Mouse (Mus musculus) myocyte (in vitro differentiated cells): ENCODE measurements around the gene Kctd17. TPM values are rescaled to one million over a fixed set of nuclear protein-coding genes. Genes with fewer than 3 reads are reported as not detected.

ENCODE experiments used
- H3K27me3 ChIP-seq: one replicate; pipeline ENCODE4 v1.6.1; 2011; ENCODE audit not compliant: control insufficient read depth, insufficient read depth, insufficient read length
- H3K36me3 ChIP-seq: one replicate; pipeline ENCODE4 v1.6.1; 2011; ENCODE audit not compliant: control insufficient read depth, insufficient read depth
- H3K4me2 ChIP-seq: one replicate; pipeline ENCODE4 v1.6.1; 2011; ENCODE audit warnings: low read depth, control low read depth
- H3K4me3 ChIP-seq: one replicate; pipeline ENCODE4 v1.5.1; 2011; ENCODE audit warnings: mild to moderate bottlenecking, control low read depth, moderate library complexity
- H3K79me2 ChIP-seq: one replicate; pipeline ENCODE4 v1.6.1; 2011; ENCODE audit not compliant: control insufficient read depth, insufficient read depth
- H3ac ChIP-seq: one replicate; pipeline ENCODE4 v1.6.1; 2011; ENCODE audit not compliant: control insufficient read depth, insufficient read length
- CEBPB ChIP-seq: IDR thresholded peaks from 2 replicates; pipeline ENCODE4 v1.6.1; 2011; ENCODE audit warnings: mild to moderate bottlenecking, moderate library complexity; ENCODE audit not compliant: poor library complexity, insufficient read depth, severe bottlenecking
- E2F4 ChIP-seq: IDR thresholded peaks from one replicate; pipeline ENCODE4 v1.6.1; 2011; ENCODE audit warnings: mild to moderate bottlenecking, control low read depth, moderate library complexity; ENCODE audit not compliant: insufficient read depth
- MAX ChIP-seq: IDR thresholded peaks from one replicate; pipeline ENCODE4 v1.6.1; 2011; ENCODE audit warnings: low read depth, mild to moderate bottlenecking, control low read depth
- MYOD1 ChIP-seq, 3 experiments: IDR thresholded peaks; one replicate each; pipeline ENCODE4 v1.6.1; 2011; ENCODE audit warnings: control low read depth in 2 of 3, low read depth in 2 of 3, mild to moderate bottlenecking in 2 of 3, moderate library complexity in 1 of 3; ENCODE audit not compliant: insufficient read length in 2 of 3, control insufficient read depth in 1 of 3
- MYOG ChIP-seq, 3 experiments: IDR thresholded peaks; one replicate each; pipeline ENCODE4 v1.6.1; 2011; ENCODE audit warnings: control low read depth in 2 of 3, low read depth in 2 of 3, mild to moderate bottlenecking in 2 of 3; ENCODE audit not compliant: insufficient read length in 2 of 3, control insufficient read depth in 1 of 3, insufficient read depth in 1 of 3
- POLR2A ChIP-seq: IDR thresholded peaks from one replicate; pipeline ENCODE4 v1.6.1; 2011; ENCODE audit warnings: low read depth, mild to moderate bottlenecking, control low read depth, moderate library complexity; ENCODE audit not compliant: insufficient read length
- POLR2AphosphoS2 ChIP-seq: IDR thresholded peaks from one replicate; pipeline ENCODE4 v1.6.1; 2011; ENCODE audit warnings: low read depth, control low read depth; ENCODE audit not compliant: insufficient read length
- REST ChIP-seq: IDR thresholded peaks from one replicate; pipeline ENCODE4 v1.6.1; 2011; ENCODE audit warnings: mild to moderate bottlenecking, control low read depth, moderate library complexity; ENCODE audit not compliant: insufficient read depth, insufficient read length
- SRF ChIP-seq: IDR thresholded peaks from one replicate; pipeline ENCODE4 v1.6.1; 2011; ENCODE audit warnings: low read depth; ENCODE audit not compliant: control insufficient read depth, insufficient read length
- TCF12 ChIP-seq: IDR thresholded peaks from one replicate; pipeline ENCODE4 v1.6.1; 2011; ENCODE audit warnings: mild to moderate bottlenecking, control low read depth; ENCODE audit not compliant: poor library complexity, insufficient read depth, severe bottlenecking
- TCF3 ChIP-seq: IDR thresholded peaks from one replicate; pipeline ENCODE4 v1.6.1; 2011; ENCODE audit warnings: low read depth, control low read depth; ENCODE audit not compliant: insufficient read length
- USF1 ChIP-seq: IDR thresholded peaks from one replicate; pipeline ENCODE4 v1.6.1; 2011; ENCODE audit warnings: low read depth, mild to moderate bottlenecking, control low read depth, moderate library complexity
- polyA plus RNA-seq: library from polyadenylated mRNA; unstranded; fragments of >200 nt; fragmentation: generic; extraction: Trizol; gene quantifications from one replicate; pipeline ENCODE4 v1.2.1, GENCODE M21; 2012; ENCODE audit warnings: missing spikeins

Kctd17 gene
- polyA plus RNA-seq, 1 experiment: 161 TPM

DNA sequence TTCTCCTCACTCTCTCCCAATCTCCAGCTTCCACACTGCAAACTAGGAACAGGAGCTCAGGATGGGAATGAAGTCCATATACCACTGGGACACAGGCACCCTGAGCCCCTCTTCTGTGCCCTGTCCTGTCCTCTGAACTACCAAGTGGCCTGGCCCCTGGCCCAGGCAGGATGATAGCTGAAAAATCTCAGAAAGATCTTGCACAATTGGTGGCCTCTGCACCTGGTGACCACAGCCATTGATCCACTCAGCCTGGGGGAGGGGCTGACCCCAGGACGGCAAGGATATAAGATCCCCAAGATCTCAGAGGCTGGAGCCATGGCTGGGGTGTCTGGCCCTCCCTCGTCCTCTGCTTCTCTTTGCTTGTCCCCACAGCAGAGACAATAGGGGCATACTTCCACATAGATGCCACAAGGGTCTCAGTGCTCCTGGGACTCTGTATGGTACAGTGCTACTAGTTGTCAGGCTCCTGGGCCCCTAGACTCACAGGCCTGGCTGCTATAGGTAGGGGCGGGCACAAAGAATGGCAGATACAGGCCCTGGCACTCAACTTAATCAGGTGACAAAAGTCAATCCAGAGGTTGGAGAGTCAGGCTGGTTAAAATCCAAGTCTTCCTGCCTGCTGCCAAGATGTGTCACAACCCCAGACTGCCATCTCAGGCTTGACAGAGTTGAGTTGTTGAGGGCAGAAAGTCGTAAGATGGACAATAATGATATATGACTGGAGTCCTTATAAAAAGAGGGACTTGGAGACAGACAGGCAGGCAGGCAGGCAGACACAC, 42.3 kb downstream of the Kctd17 start:
- no peak overlapping the region for H3ac ChIP-seq
- H3K36me3 ChIP-seq: no peaks in the 10 kb centered on the region
- H3K4me2 ChIP-seq: no peak overlapping the region
- TF ChIP-seq CEBPB (no peak), REST (no peak), SRF (no peak), USF1 (no peak), POLR2A (no peak), MAX (no peak), TCF3 (no peak), TCF12 (no peak), POLR2AphosphoS2 (no peak), MYOG (IDR thresholded peaks at IDR 0.05; ENCODE audit: control insufficient read depth in 1 of 3, insufficient read depth in 1 of 3, insufficient read length in 2 of 3, low read depth in 2 of 3) (no peak), MYOD1 (IDR thresholded peaks at IDR 0.05; ENCODE audit: control insufficient read depth in 1 of 3, insufficient read length in 2 of 3, low read depth in 2 of 3) (no peak), E2F4 (no peak)
- peaks cover 20% of the 10 kb centered on the region for H3K27me3 ChIP-seq
- no peaks in the 10 kb centered on the region for H3K79me2 ChIP-seq
- no peak overlapping the region for H3K4me3 ChIP-seq

DNA sequence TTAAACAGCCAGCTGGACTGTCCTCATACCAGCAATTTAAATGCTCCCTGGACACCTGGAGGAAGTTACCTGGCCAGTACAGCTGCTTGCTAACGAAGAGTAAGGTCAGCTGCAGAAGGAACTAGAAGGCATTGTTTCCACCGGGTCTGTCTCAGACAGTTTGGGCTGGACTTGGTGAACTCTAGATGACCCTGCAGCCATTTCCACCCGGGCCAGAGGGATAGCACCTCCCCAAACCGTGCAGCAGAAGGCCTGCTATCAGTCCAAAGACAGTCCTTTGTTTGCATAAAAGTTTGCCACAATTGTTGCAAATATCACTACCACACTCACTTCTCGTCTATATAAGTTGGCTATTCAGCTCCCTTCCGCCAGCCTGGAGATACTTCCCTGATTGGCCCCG, 43.5 kb downstream of the Kctd17 start:
- Histone ChIP-seq H3K4me3 (no peak overlapping the region), H3K79me2 (no peaks in the 10 kb centered on the region), H3K27me3 (peaks cover 25% of the 10 kb centered on the region), H3ac (no peak overlapping the region), H3K4me2 (no peak overlapping the region), H3K36me3 (no peaks in the 10 kb centered on the region)
- TF ChIP-seq MYOG (IDR thresholded peaks at IDR 0.05; ENCODE audit: control insufficient read depth in 1 of 3, insufficient read depth in 1 of 3, insufficient read length in 2 of 3, low read depth in 2 of 3) (no peak), USF1 (no peak), POLR2A (no peak), MAX (no peak), E2F4 (no peak), TCF3 (no peak), TCF12 (no peak)

DNA sequence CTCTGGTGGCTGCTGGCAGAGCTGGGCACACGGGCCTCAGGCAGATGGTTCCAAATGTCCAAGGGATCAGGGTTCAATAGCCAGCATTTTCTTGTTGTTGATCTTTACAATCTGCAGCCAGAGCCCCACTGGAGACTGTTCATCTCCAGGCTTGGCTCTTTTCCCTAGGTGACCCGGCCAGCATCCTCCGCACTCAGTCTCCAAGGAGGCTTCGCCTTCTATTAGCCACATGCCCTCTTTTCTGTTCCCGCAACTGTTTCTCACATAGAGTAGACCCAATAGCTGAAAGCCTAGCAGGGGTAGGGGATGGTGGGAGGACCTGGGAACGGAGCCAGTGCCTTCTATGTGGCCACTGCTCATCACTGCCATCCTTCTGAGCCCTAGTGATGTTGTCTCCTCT, 45.1 kb downstream of the Kctd17 start:
- H3K4me3 ChIP-seq: no peak overlapping the region
- H3K27me3 ChIP-seq: peaks cover 21% of the 10 kb centered on the region
- no peaks in the 10 kb centered on the region for H3K36me3 ChIP-seq
- no peak overlapping the region for H3ac ChIP-seq
- TF ChIP-seq POLR2A (no peak), USF1 (no peak), E2F4 (no peak), MYOG (IDR thresholded peaks at IDR 0.05; ENCODE audit: control insufficient read depth in 1 of 3, insufficient read depth in 1 of 3, insufficient read length in 2 of 3, low read depth in 2 of 3) (no peak), CEBPB (no peak), MYOD1 (IDR thresholded peaks at IDR 0.05; ENCODE audit: control insufficient read depth in 1 of 3, insufficient read length in 2 of 3, low read depth in 2 of 3) (no peak), REST (no peak), SRF (no peak), MAX (no peak)
- H3K79me2 ChIP-seq: no peaks in the 10 kb centered on the region
- H3K4me2 ChIP-seq: no peak overlapping the region

DNA sequence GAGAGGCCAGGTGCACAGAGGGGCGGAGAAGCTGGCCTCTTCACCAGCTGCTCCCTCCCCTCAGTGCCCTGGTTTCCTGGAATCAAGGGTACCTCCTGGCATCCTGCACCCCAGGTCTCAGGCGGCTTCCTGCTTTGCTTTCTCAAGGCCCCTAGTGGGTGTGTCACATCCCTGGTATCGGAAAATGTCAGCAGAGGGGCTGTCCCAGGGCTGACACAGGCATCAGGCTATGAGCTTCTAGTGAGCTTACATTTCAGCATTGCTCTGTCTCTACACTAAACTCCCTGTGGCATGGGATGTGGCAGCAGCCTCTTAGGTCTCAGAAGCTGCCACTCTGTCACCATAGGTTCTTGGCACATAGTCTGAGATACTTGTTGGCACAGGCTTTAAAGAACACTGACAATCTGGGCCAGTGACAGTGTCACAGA, 47.3 kb downstream of the Kctd17 start:
- peak in 1 of 3 experiments; percentile 43 for TF ChIP-seq MYOD1 (IDR thresholded peaks at IDR 0.05; ENCODE audit: control insufficient read depth in 1 of 3, insufficient read length in 2 of 3, low read depth in 2 of 3)
- peak in 1 of 3 experiments; percentile 7 for TF ChIP-seq MYOG (IDR thresholded peaks at IDR 0.05; ENCODE audit: control insufficient read depth in 1 of 3, insufficient read depth in 1 of 3, insufficient read length in 2 of 3, low read depth in 2 of 3)
- TF ChIP-seq TCF3: no peak
- H3K36me3 ChIP-seq: no peaks in the 10 kb centered on the region
- no peaks in the 10 kb centered on the region for H3K79me2 ChIP-seq
- no peak overlapping the region for H3K4me3 ChIP-seq
- no peak overlapping the region for H3K4me2 ChIP-seq
- H3K27me3 ChIP-seq: peaks cover 21% of the 10 kb centered on the region
- H3ac ChIP-seq: no peak overlapping the region

DNA sequence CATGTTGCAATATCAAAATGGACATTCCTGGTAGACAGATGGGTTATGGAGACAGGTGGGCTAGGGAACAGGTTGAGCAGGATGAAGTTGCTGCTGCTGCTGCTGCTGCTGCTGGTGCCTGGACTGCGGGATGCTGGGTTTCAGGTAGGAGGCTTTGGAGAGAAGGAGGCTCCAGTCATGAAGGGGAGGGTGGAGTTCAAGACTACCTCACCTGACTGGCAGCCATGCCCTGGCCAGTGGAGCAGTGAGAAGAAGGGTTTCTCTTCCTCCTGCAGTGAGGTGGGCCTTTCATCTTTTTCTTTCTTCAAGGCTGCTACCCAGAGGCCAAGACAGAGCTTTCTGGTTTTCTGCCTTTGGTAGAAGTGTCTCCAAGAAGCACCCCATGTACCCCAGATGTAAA, 48.5 kb downstream of the Kctd17 start:
- TF ChIP-seq MAX: no peak
- no peak for TF ChIP-seq MYOD1 (IDR thresholded peaks at IDR 0.05; ENCODE audit: control insufficient read depth in 1 of 3, insufficient read length in 2 of 3, low read depth in 2 of 3)
- no peak for TF ChIP-seq CEBPB
- no peak for TF ChIP-seq POLR2AphosphoS2
- no peak for TF ChIP-seq USF1
- TF ChIP-seq SRF: no peak
- TF ChIP-seq MYOG (IDR thresholded peaks at IDR 0.05; ENCODE audit: control insufficient read depth in 1 of 3, insufficient read depth in 1 of 3, insufficient read length in 2 of 3, low read depth in 2 of 3): no peak
- no peak for TF ChIP-seq TCF3
- TF ChIP-seq TCF12: no peak
- no peak overlapping the region for H3K4me2 ChIP-seq
- H3K27me3 ChIP-seq: peaks cover 21% of the 10 kb centered on the region
- no peak overlapping the region for H3ac ChIP-seq
- no peaks in the 10 kb centered on the region for H3K79me2 ChIP-seq
- H3K36me3 ChIP-seq: no peaks in the 10 kb centered on the region
- H3K4me3 ChIP-seq: no peak overlapping the region
